Mouse (Mus musculus) small intestine, adult 2 months (tissue): ENCODE results near the gene Stard5. TPM values are rescaled to one million over a fixed set of nuclear protein-coding genes. Genes with fewer than 3 reads are reported as not detected.

Experiments
- H3K27ac ChIP-seq: fragments of 200-500 bp; 2 replicates; pipeline ENCODE4 v1.5.1; 2012; ENCODE audit warnings: low read depth, low read length, control low read depth, inconsistent platforms; ENCODE audit not compliant: insufficient read depth
- H3K27me3 ChIP-seq: fragments of 200-500 bp; 2 replicates; pipeline ENCODE4 v1.6.1; 2012; ENCODE audit warnings: mild to moderate bottlenecking, moderate library complexity, low read length, inconsistent platforms; ENCODE audit not compliant: control insufficient read depth, insufficient read depth
- H3K36me3 ChIP-seq: fragments of 200-500 bp; 2 replicates; pipeline ENCODE4 v1.6.1; 2012; ENCODE audit warnings: mild to moderate bottlenecking, low read length, control low read depth, inconsistent platforms; ENCODE audit not compliant: control insufficient read depth, insufficient read depth
- H3K4me1 ChIP-seq: fragments of 200-500 bp; 2 replicates; pipeline ENCODE4 v1.6.1; 2012; ENCODE audit warnings: low read length, inconsistent platforms, mixed read lengths; ENCODE audit not compliant: control insufficient read depth, insufficient read depth, insufficient read length
- H3K4me3 ChIP-seq: fragments of 200-500 bp; 2 replicates; pipeline ENCODE4 v1.5.1; 2012; ENCODE audit warnings: low read depth, mild to moderate bottlenecking, control low read depth, inconsistent platforms, low read length, moderate library complexity
- CTCF ChIP-seq: fragments of 200-500 bp; IDR thresholded peaks from 2 replicates; pipeline ENCODE4 v1.5.1; 2012; ENCODE audit warnings: low read depth, mild to moderate bottlenecking, control low read depth, inconsistent platforms, low read length, moderate library complexity, mixed read lengths; ENCODE audit not compliant: insufficient replicate concordance, insufficient read length; ENCODE audit errors: extremely low read depth
- POLR2A ChIP-seq: fragments of 200-500 bp; IDR thresholded peaks from 2 replicates; pipeline ENCODE4 v1.6.1; 2012; ENCODE audit warnings: low read depth, mild to moderate bottlenecking, control low read depth, inconsistent platforms, low read length, moderate library complexity
- WGBS: fragments of 180-500 bp; shearing (Covaris S2); methylation state at CpG from one replicate; pipeline ENCODE4 v1.1.7; 2018; 5-methylcytosine and 5-hydroxymethylcytosine counted together
- polyA plus RNA-seq: library from polyadenylated mRNA; depleted of rRNA; stranded (reverse); fragments of >200 nt; gene quantifications from 2 replicates; pipeline ENCODE4 v1.2.3, GENCODE M21; 2012

Stard5 gene
- polyA plus RNA-seq, 1 experiment: 2.5 TPM

GRCm38 (mm10) chr7:83662711-83663375 lies 31.1 kb downstream of the Stard5 start:
- Histone ChIP-seq H3K27me3 (no peaks in the 10 kb centered on the region), H3K4me1 (peaks cover 9% of the 10 kb centered on the region), H3K4me3 (no peak overlapping the region), H3K27ac (no peak overlapping the region), H3K36me3 (no peaks in the 10 kb centered on the region)
- 84% methylated on average over 6 of the region's 6 CpGs for WGBS
- TF ChIP-seq POLR2A: no peak
- no peak for TF ChIP-seq CTCF

GRCm38 (mm10) chr7:83666087-83666595 lies 34.4 kb downstream of the Stard5 start:
- Histone ChIP-seq H3K27ac (no peak overlapping the region), H3K4me1 (no peaks in the 10 kb centered on the region)
- 50% methylated on average over 4 of the region's 4 CpGs for WGBS

GRCm38 (mm10) chr7:83667936-83668645 lies 36.3 kb downstream of the Stard5 start:
- Histone ChIP-seq H3K36me3 (no peaks in the 10 kb centered on the region), H3K27ac (no peak overlapping the region), H3K4me3 (no peak overlapping the region), H3K27me3 (no peaks in the 10 kb centered on the region), H3K4me1 (no peaks in the 10 kb centered on the region)
- WGBS: 81% methylated on average over 5 of the region's 5 CpGs
- TF ChIP-seq POLR2A (no peak), CTCF (no peak)

More at GRCm38 (mm10) chr7:83666087-83666595, 34.4 kb downstream of the Stard5 start:
- Histone ChIP-seq H3K27me3 (no peaks in the 10 kb centered on the region), H3K36me3 (no peaks in the 10 kb centered on the region), H3K4me3 (no peak overlapping the region)
- TF ChIP-seq POLR2A: no peak
- no peak for TF ChIP-seq CTCF

- 39% methylated on average over 1 of the region's 1 CpGs for WGBS
- H3K36me3 ChIP-seq: no peaks in the 10 kb centered on the region
- H3K27ac ChIP-seq: no peak overlapping the region
- no peaks in the 10 kb centered on the region for H3K4me1 ChIP-seq
- H3K27me3 ChIP-seq: no peaks in the 10 kb centered on the region
- no peak overlapping the region for H3K4me3 ChIP-seq
- TF ChIP-seq POLR2A (no peak), CTCF (peak; percentile 55; the same call in 1 of the 2 replicates)
These were observed 37.0 kb downstream of the Stard5 start for GRCm38 (mm10) chr7:83668724-83669123.

GRCm38 (mm10) chr7:83671573-83671972 lies 39.8 kb downstream of the Stard5 start:
- H3K27ac ChIP-seq: no peak overlapping the region
- H3K4me3 ChIP-seq: no peak overlapping the region
- TF ChIP-seq CTCF (no peak), POLR2A (no peak)
- H3K36me3 ChIP-seq: no peaks in the 10 kb centered on the region
- WGBS: 85% methylated on average over 6 of the region's 6 CpGs
- no peaks in the 10 kb centered on the region for H3K4me1 ChIP-seq
- H3K27me3 ChIP-seq: no peaks in the 10 kb centered on the region

- Histone ChIP-seq H3K27ac (no peak overlapping the region), H3K4me1 (no peaks in the 10 kb centered on the region), H3K36me3 (no peaks in the 10 kb centered on the region), H3K4me3 (no peak overlapping the region), H3K27me3 (no peaks in the 10 kb centered on the region)
- TF ChIP-seq POLR2A (no peak), CTCF (peak; percentile 81; the same call in 1 of the 2 replicates)
- 18% methylated on average over 5 of the region's 5 CpGs for WGBS
These were observed 43.9 kb downstream of the Stard5 start for GRCm38 (mm10) chr7:83675545-83676254.
